Mouse (Mus musculus): Measurements from ENCODE around the gene Atxn7l1. TPM values are rescaled to one million over a fixed set of nuclear protein-coding genes. Genes with fewer than 3 reads are reported as not detected.

Gene Atxn7l1
- polyA plus RNA-seq, 1 experiment: 12.4 TPM

DNA sequence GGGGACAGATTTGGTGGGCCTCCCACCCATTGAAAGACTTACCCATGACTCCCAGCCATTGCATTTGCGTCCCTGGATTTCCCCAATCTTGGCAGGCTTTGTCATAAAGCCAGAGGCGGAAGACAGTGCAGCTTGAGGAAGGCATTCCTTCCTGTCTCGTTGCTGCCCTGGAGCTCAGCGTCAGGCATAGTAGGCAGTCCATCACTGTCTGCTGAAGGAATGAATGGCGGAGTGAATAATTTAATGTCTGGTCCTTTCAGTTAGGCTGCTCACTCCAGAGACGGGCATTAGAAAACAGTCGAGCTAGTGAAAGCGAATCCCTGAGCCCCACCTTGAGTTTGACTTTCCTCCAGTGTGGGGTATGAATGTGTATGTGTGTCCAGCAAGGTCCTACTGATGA, 99.4 kb downstream of the Atxn7l1 start:
- Histone ChIP-seq H3K4me2 (ENCODE audit: low read depth) (no peak overlapping the region), H3K27me3 (ENCODE audit: control insufficient read depth, insufficient read depth, insufficient read length) (no peaks in the 10 kb centered on the region), H3ac (ENCODE audit: control insufficient read depth, insufficient read length) (no peak overlapping the region), H3K79me2 (ENCODE audit: control insufficient read depth, insufficient read depth) (no peaks in the 10 kb centered on the region), H3K36me3 (ENCODE audit: control insufficient read depth, insufficient read depth) (no peaks in the 10 kb centered on the region), H3K4me3 (no peak overlapping the region)
- TF ChIP-seq TCF12 (IDR thresholded peaks at IDR 0.05; ENCODE audit: insufficient read depth, poor library complexity, severe bottlenecking): no peak

DNA sequence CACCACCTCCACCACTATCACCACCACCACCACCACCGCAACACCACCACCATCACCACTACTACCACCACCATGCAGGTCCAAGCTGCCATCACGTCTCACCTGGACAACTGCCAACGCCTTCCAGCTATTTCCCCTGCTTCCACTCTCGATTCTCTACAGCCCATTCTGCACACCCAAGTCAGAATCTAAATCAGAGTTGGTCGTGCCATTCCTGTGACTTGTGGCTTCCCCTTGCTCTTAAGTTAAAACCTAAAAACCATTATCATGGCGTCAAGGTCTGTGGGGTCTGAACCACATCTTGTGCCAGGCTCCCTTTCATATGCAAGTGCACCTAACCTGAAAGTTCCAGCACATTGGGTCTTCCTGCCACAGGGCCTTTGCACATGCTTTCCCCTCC, 102.7 kb downstream of the Atxn7l1 start:
- H3K4me2 ChIP-seq (ENCODE audit: low read depth): no peak overlapping the region
- H3K27me3 ChIP-seq (ENCODE audit: control insufficient read depth, insufficient read depth, insufficient read length): no peaks in the 10 kb centered on the region
- TF ChIP-seq MAX (IDR thresholded peaks at IDR 0.05; ENCODE audit: low read depth): no peak
- TF ChIP-seq TCF3 (IDR thresholded peaks at IDR 0.05; ENCODE audit: insufficient read length, low read depth): no peak
- TF ChIP-seq POLR2AphosphoS2 (IDR thresholded peaks at IDR 0.05; ENCODE audit: insufficient read length, low read depth): no peak
- TF ChIP-seq REST (IDR thresholded peaks at IDR 0.05; ENCODE audit: insufficient read depth, insufficient read length): no peak
- no peak for TF ChIP-seq MYOD1 (IDR thresholded peaks at IDR 0.05; ENCODE audit: control insufficient read depth in 1 of 3, insufficient read length in 2 of 3, low read depth in 2 of 3)
- TF ChIP-seq CEBPB (IDR thresholded peaks at IDR 0.05; ENCODE audit: insufficient read depth, poor library complexity, severe bottlenecking): no peak
- no peak for TF ChIP-seq SRF (IDR thresholded peaks at IDR 0.05; ENCODE audit: control insufficient read depth, insufficient read length, low read depth)
- no peak overlapping the region for H3K4me3 ChIP-seq
- H3K36me3 ChIP-seq (ENCODE audit: control insufficient read depth, insufficient read depth): no peaks in the 10 kb centered on the region
- no peaks in the 10 kb centered on the region for H3K79me2 ChIP-seq (ENCODE audit: control insufficient read depth, insufficient read depth)
- H3ac ChIP-seq (ENCODE audit: control insufficient read depth, insufficient read length): no peak overlapping the region

DNA sequence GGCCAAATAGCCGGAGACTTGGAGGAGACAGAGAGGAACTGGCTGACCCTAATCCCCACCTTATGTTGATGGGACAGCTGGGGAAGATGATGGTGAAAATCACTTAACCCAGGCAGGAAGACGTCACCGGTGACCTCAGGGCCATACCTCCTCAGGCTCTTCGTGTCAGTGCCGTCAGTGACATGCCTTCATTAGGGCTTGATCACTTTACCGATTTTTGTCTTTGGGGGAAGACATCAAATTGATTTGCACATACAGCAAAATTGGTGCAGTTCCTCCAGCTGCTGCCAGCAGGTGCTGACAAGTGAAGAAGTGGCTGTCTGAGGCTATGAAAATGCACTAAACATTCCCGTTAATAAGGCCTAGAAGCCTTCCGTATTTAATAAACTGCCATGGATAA, 103.9 kb downstream of the Atxn7l1 start:
- Histone ChIP-seq H3K4me3 (no peak overlapping the region), H3K4me2 (ENCODE audit: low read depth) (no peak overlapping the region), H3ac (ENCODE audit: control insufficient read depth, insufficient read length) (no peak overlapping the region), H3K36me3 (ENCODE audit: control insufficient read depth, insufficient read depth) (no peaks in the 10 kb centered on the region), H3K79me2 (ENCODE audit: control insufficient read depth, insufficient read depth) (no peaks in the 10 kb centered on the region), H3K27me3 (ENCODE audit: control insufficient read depth, insufficient read depth, insufficient read length) (no peaks in the 10 kb centered on the region)
- TF ChIP-seq MAX (IDR thresholded peaks at IDR 0.05; ENCODE audit: low read depth) (no peak), MYOD1 (IDR thresholded peaks at IDR 0.05; ENCODE audit: control insufficient read depth in 1 of 3, insufficient read length in 2 of 3, low read depth in 2 of 3) (no peak), POLR2AphosphoS2 (IDR thresholded peaks at IDR 0.05; ENCODE audit: insufficient read length, low read depth) (no peak), TCF12 (IDR thresholded peaks at IDR 0.05; ENCODE audit: insufficient read depth, poor library complexity, severe bottlenecking) (no peak), E2F4 (IDR thresholded peaks at IDR 0.05; ENCODE audit: insufficient read depth) (no peak), REST (IDR thresholded peaks at IDR 0.05; ENCODE audit: insufficient read depth, insufficient read length) (no peak), TCF3 (IDR thresholded peaks at IDR 0.05; ENCODE audit: insufficient read length, low read depth) (no peak), MYOG (IDR thresholded peaks at IDR 0.05; ENCODE audit: control insufficient read depth in 1 of 3, insufficient read depth in 1 of 3, insufficient read length in 2 of 3, low read depth in 2 of 3) (no peak), POLR2A (IDR thresholded peaks at IDR 0.05; ENCODE audit: insufficient read length, low read depth) (no peak), CEBPB (IDR thresholded peaks at IDR 0.05; ENCODE audit: insufficient read depth, poor library complexity, severe bottlenecking) (no peak), USF1 (IDR thresholded peaks at IDR 0.05; ENCODE audit: low read depth) (no peak), SRF (IDR thresholded peaks at IDR 0.05; ENCODE audit: control insufficient read depth, insufficient read length, low read depth) (no peak)

DNA sequence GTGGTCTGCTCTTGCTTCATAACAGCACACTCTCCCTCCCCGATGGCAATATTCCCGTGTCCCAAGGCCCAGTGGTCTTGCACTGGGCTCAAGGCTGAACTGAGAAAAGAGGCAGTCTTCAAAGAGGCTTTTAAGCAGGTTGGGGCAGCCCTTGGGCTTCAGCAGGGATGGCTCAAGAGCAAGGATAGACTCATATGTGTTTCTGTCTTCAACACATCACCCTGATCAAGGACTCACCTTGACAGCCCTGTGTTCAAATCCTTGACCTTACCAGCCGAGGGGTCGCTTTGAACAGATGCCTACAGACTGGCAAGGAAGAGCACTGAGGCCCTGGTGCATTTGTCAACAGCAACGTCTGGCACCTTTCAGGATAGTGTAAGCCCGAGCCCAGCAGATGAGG, 105.1 kb downstream of the Atxn7l1 start:
- Histone ChIP-seq H3ac (ENCODE audit: control insufficient read depth, insufficient read length) (no peak overlapping the region), H3K36me3 (ENCODE audit: control insufficient read depth, insufficient read depth) (no peaks in the 10 kb centered on the region), H3K4me2 (ENCODE audit: low read depth) (no peak overlapping the region), H3K4me3 (no peak overlapping the region), H3K27me3 (ENCODE audit: control insufficient read depth, insufficient read depth, insufficient read length) (no peaks in the 10 kb centered on the region), H3K79me2 (ENCODE audit: control insufficient read depth, insufficient read depth) (no peaks in the 10 kb centered on the region)
- TF ChIP-seq REST (IDR thresholded peaks at IDR 0.05; ENCODE audit: insufficient read depth, insufficient read length) (no peak), MYOG (IDR thresholded peaks at IDR 0.05; ENCODE audit: control insufficient read depth in 1 of 3, insufficient read depth in 1 of 3, insufficient read length in 2 of 3, low read depth in 2 of 3) (no peak), POLR2A (IDR thresholded peaks at IDR 0.05; ENCODE audit: insufficient read length, low read depth) (no peak), MYOD1 (IDR thresholded peaks at IDR 0.05; ENCODE audit: control insufficient read depth in 1 of 3, insufficient read length in 2 of 3, low read depth in 2 of 3) (no peak), SRF (IDR thresholded peaks at IDR 0.05; ENCODE audit: control insufficient read depth, insufficient read length, low read depth) (no peak), E2F4 (IDR thresholded peaks at IDR 0.05; ENCODE audit: insufficient read depth) (no peak), CEBPB (IDR thresholded peaks at IDR 0.05; ENCODE audit: insufficient read depth, poor library complexity, severe bottlenecking) (no peak), POLR2AphosphoS2 (IDR thresholded peaks at IDR 0.05; ENCODE audit: insufficient read length, low read depth) (no peak), MAX (IDR thresholded peaks at IDR 0.05; ENCODE audit: low read depth) (no peak), TCF12 (IDR thresholded peaks at IDR 0.05; ENCODE audit: insufficient read depth, poor library complexity, severe bottlenecking) (no peak), TCF3 (IDR thresholded peaks at IDR 0.05; ENCODE audit: insufficient read length, low read depth) (no peak), USF1 (IDR thresholded peaks at IDR 0.05; ENCODE audit: low read depth) (no peak)

DNA sequence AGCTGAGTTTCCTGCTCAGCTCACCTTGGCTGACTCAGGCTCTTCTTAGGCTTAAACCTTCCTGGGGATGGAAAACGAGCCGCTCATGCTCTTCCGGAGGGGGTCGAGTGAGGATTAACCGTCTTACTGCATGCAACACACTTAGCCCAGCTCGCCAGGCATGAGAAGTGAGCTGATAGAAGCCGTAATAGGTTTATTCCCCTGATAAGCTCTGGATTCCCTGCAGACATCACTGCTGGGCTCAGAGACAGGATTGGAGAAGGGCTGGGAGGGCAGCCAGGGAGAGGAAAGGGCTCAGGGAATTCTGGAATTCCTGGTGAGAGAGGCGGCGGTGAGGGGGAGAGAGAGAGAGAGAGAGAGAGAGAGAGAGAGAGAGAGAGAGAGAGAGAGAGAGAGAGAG, 105.7 kb downstream of the Atxn7l1 start:
- Histone ChIP-seq H3K36me3 (ENCODE audit: control insufficient read depth, insufficient read depth) (no peaks in the 10 kb centered on the region), H3K4me2 (ENCODE audit: low read depth) (no peak overlapping the region), H3K79me2 (ENCODE audit: control insufficient read depth, insufficient read depth) (no peaks in the 10 kb centered on the region), H3K4me3 (no peak overlapping the region), H3ac (ENCODE audit: control insufficient read depth, insufficient read length) (no peak overlapping the region), H3K27me3 (ENCODE audit: control insufficient read depth, insufficient read depth, insufficient read length) (no peaks in the 10 kb centered on the region)
- TF ChIP-seq MAX (IDR thresholded peaks at IDR 0.05; ENCODE audit: low read depth) (no peak), USF1 (IDR thresholded peaks at IDR 0.05; ENCODE audit: low read depth) (no peak), E2F4 (IDR thresholded peaks at IDR 0.05; ENCODE audit: insufficient read depth) (no peak), TCF3 (IDR thresholded peaks at IDR 0.05; ENCODE audit: insufficient read length, low read depth) (no peak), TCF12 (IDR thresholded peaks at IDR 0.05; ENCODE audit: insufficient read depth, poor library complexity, severe bottlenecking) (no peak), POLR2AphosphoS2 (IDR thresholded peaks at IDR 0.05; ENCODE audit: insufficient read length, low read depth) (no peak), CEBPB (IDR thresholded peaks at IDR 0.05; ENCODE audit: insufficient read depth, poor library complexity, severe bottlenecking) (no peak), MYOD1 (IDR thresholded peaks at IDR 0.05; ENCODE audit: control insufficient read depth in 1 of 3, insufficient read length in 2 of 3, low read depth in 2 of 3) (no peak), MYOG (IDR thresholded peaks at IDR 0.05; ENCODE audit: control insufficient read depth in 1 of 3, insufficient read depth in 1 of 3, insufficient read length in 2 of 3, low read depth in 2 of 3) (no peak), SRF (IDR thresholded peaks at IDR 0.05; ENCODE audit: control insufficient read depth, insufficient read length, low read depth) (no peak), POLR2A (IDR thresholded peaks at IDR 0.05; ENCODE audit: insufficient read length, low read depth) (no peak), REST (IDR thresholded peaks at IDR 0.05; ENCODE audit: insufficient read depth, insufficient read length) (no peak)

Measured in myocyte (in vitro differentiated cells).